Mouse (Mus musculus): ENCODE data around the gene Edc4. TPM values are rescaled to one million over a fixed set of nuclear protein-coding genes. Genes with fewer than 3 reads are reported as not detected.

Gene Edc4
- polyA plus RNA-seq, 1 experiment from 2014 or later, result 56.3 TPM

Other genes starting within 250 kb of the Edc4 start
- gene Ctcf, start 244.3 kb upstream of the Edc4 start, polyA plus RNA-seq (2015; fragmentation: Nextera tagmentation; extraction: Ambion mirVana), result 118 and 122 TPM in 2 replicates
- gene Agrp, start 243.5 kb upstream of the Edc4 start, polyA plus RNA-seq (2015; fragmentation: Nextera tagmentation; extraction: Ambion mirVana), result 1.7 and 2.3 TPM in 2 replicates
- gene Carmil2, start 194.6 kb upstream of the Edc4 start, polyA plus RNA-seq (2015; fragmentation: Nextera tagmentation; extraction: Ambion mirVana), result 0.77 and 1.0 TPM in 2 replicates
- gene Acd, start 179.8 kb upstream of the Edc4 start, polyA plus RNA-seq (2015; fragmentation: Nextera tagmentation; extraction: Ambion mirVana), result 65.0 and 73.3 TPM in 2 replicates
- gene Pard6a, start 179.7 kb upstream of the Edc4 start, polyA plus RNA-seq (2015; fragmentation: Nextera tagmentation; extraction: Ambion mirVana), result 17.5 and 20.4 TPM in 2 replicates
- 0.20 and 0.37 TPM in 2 replicates for gene 4933405L10Rik, start 173.2 kb upstream of the Edc4 start, polyA plus RNA-seq (2015; fragmentation: Nextera tagmentation; extraction: Ambion mirVana)
- gene Enkd1, start 172.7 kb upstream of the Edc4 start, polyA plus RNA-seq (2015; fragmentation: Nextera tagmentation; extraction: Ambion mirVana), result 25.7 and 33.4 TPM in 2 replicates
- 21.9 and 23.1 TPM in 2 replicates for gene Gfod2, start 122.2 kb upstream of the Edc4 start, polyA plus RNA-seq (2015; fragmentation: Nextera tagmentation; extraction: Ambion mirVana)
- 12.5 and 12.9 TPM in 2 replicates for gene Ranbp10, start 53.5 kb upstream of the Edc4 start, polyA plus RNA-seq (2015; fragmentation: Nextera tagmentation; extraction: Ambion mirVana)
- gene Tsnaxip1, start 53.1 kb upstream of the Edc4 start, polyA plus RNA-seq (2015; fragmentation: Nextera tagmentation; extraction: Ambion mirVana), result 3.5 and 7.2 TPM in 2 replicates
- gene Cenpt, start 27.6 kb upstream of the Edc4 start, polyA plus RNA-seq (2015; fragmentation: Nextera tagmentation; extraction: Ambion mirVana), result 44.9 and 46.9 TPM in 2 replicates
- gene Thap11, start 25.7 kb upstream of the Edc4 start, polyA plus RNA-seq (2015; fragmentation: Nextera tagmentation; extraction: Ambion mirVana), result 73.2 and 75.8 TPM in 2 replicates
- gene Nutf2, start 20.3 kb upstream of the Edc4 start, polyA plus RNA-seq (2015; fragmentation: Nextera tagmentation; extraction: Ambion mirVana), result 150 and 188 TPM in 2 replicates
- gene Nrn1l, start 12.7 kb downstream of the Edc4 start, polyA plus RNA-seq (2015; fragmentation: Nextera tagmentation; extraction: Ambion mirVana), result 1.7 and 1.8 TPM in 2 replicates
- 35.8 and 40.2 TPM in 2 replicates for gene Pskh1, start 19.6 kb downstream of the Edc4 start, polyA plus RNA-seq (2015; fragmentation: Nextera tagmentation; extraction: Ambion mirVana)
- gene Ctrl, start 53.0 kb downstream of the Edc4 start, polyA plus RNA-seq (2015; fragmentation: Nextera tagmentation; extraction: Ambion mirVana), result 1.4 TPM in 2 replicates
- gene Psmb10, start 57.6 kb downstream of the Edc4 start, polyA plus RNA-seq (2015; fragmentation: Nextera tagmentation; extraction: Ambion mirVana), result 31.0 and 33.8 TPM in 2 replicates
- 2.8 and 3.3 TPM in 2 replicates for gene Lcat, start 62.5 kb downstream of the Edc4 start, polyA plus RNA-seq (2015; fragmentation: Nextera tagmentation; extraction: Ambion mirVana)
- 57.6 and 60.4 TPM in 2 replicates for gene Slc12a4, start 85.2 kb downstream of the Edc4 start, polyA plus RNA-seq (2015; fragmentation: Nextera tagmentation; extraction: Ambion mirVana)
- not detected in 2 replicates for gene Dpep3, start 98.5 kb downstream of the Edc4 start, polyA plus RNA-seq (2015; fragmentation: Nextera tagmentation; extraction: Ambion mirVana)
- 22.9 and 26.0 TPM in 2 replicates for gene Dus2, start 110.5 kb downstream of the Edc4 start, polyA plus RNA-seq (2015; fragmentation: Nextera tagmentation; extraction: Ambion mirVana)
- gene Dpep2nb, start 125.1 kb downstream of the Edc4 start, polyA plus RNA-seq (2015; fragmentation: Nextera tagmentation; extraction: Ambion mirVana), result 0.16 TPM in 1 of 2 replicates, not detected in the other
- 17.2 and 17.5 TPM in 2 replicates for gene Ddx28, start 131.0 kb downstream of the Edc4 start, polyA plus RNA-seq (2015; fragmentation: Nextera tagmentation; extraction: Ambion mirVana)
- 6.9 and 7.5 TPM in 2 replicates for gene Nfatc3, start 178.0 kb downstream of the Edc4 start, polyA plus RNA-seq (2015; fragmentation: Nextera tagmentation; extraction: Ambion mirVana)